In genomic region chr11:115766356-115766943, GRCm38 (mm10) we compare ENCODE assay signal across 8 mouse cellular contexts. TPM values are rescaled to one million over a fixed set of nuclear protein-coding genes. Genes with fewer than 3 reads are reported as not detected.
DNase-seq lines count a peak whose midpoint lies in the region; ATAC-seq and TF ChIP-seq lines count a peak whose summit lies in the region.

No protein-coding gene starts in this region.

- H3K4me2 ChIP-seq in forebrain, embryonic 13.5 days, result peak overlapping the region; percentile 75
- H3K4me2 ChIP-seq in intestine, embryonic 16.5 days (ENCODE audit: low read depth, low read length), result peak overlapping the region; percentile 82

- H3K27ac ChIP-seq in gastrocnemius, adult 2 months, result peak overlapping the region; percentile 100
- H3K27ac ChIP-seq in forebrain, embryonic 13.5 days, result peak overlapping the region; percentile 90; the same call in 1 of the 2 replicates
- peak overlapping the region; percentile 90 for H3K27ac ChIP-seq in intestine, embryonic 16.5 days (ENCODE audit: low read length)

- no peak for ATAC-seq in forebrain, embryonic 13.5 days
- no peak for ATAC-seq in intestine, embryonic 16.5 days
- no peak for ATAC-seq in monocyte, adult 5-6 weeks (replicated peaks; ENCODE audit: insufficient number of reproducible peaks, low FRiP score, low TSS enrichment, poor library complexity, severe bottlenecking)

- no peaks in the 10 kb centered on the region for H3K9me3 ChIP-seq in forebrain, embryonic 13.5 days (replicated peaks)
- no peaks in the 10 kb centered on the region for H3K9me3 ChIP-seq in intestine, embryonic 16.5 days (ENCODE audit: control insufficient read depth, low read length)

- no peaks in the 10 kb centered on the region for H3K27me3 ChIP-seq in forebrain, embryonic 13.5 days
- H3K27me3 ChIP-seq in intestine, embryonic 16.5 days (replicated peaks; ENCODE audit: control insufficient read depth, insufficient read depth, low read length), result no peaks in the 10 kb centered on the region
- H3K27me3 ChIP-seq in splenic B cell, adult 2 months (ENCODE audit: control insufficient read depth, insufficient read depth, low read length, poor library complexity, severe bottlenecking), result no peaks in the 10 kb centered on the region

- peak overlapping the region; percentile 92 for H3K9ac ChIP-seq in forebrain, embryonic 13.5 days
- peak overlapping the region; percentile 97 for H3K9ac ChIP-seq in intestine, embryonic 16.5 days (ENCODE audit: low read depth, low read length)

- H3K4me1 ChIP-seq in forebrain, embryonic 13.5 days, result peaks cover 31% of the 10 kb centered on the region
- peaks cover 13% of the 10 kb centered on the region for H3K4me1 ChIP-seq in intestine, embryonic 16.5 days (ENCODE audit: control insufficient read depth, insufficient read depth, low read length)

- 36% methylated on average over 13 of the region's 13 CpGs for WGBS in forebrain, embryonic 13.5 days
- WGBS in intestine, embryonic 16.5 days, result 36% methylated on average over 13 of the region's 13 CpGs

- peak; percentile 60 for DNase-seq in gastrocnemius, adult 2 months
- no peak for DNase-seq in gastrocnemius, postnatal 10 days
- DNase-seq in lung, adult 18-20 months, result peak; percentile 64 to 73
- DNase-seq in splenic B cell, adult 2 months (ENCODE audit: low read depth, low spot score), result peak; percentile 8
- DNase-seq in right cerebral cortex, postnatal 4 days, result no peak

- peak; percentile 16 for TF ChIP-seq CTCF in gastrocnemius, adult 2 months (IDR thresholded peaks at IDR 0.05)

- no peaks in the 10 kb centered on the region for H3K36me3 ChIP-seq in forebrain, embryonic 13.5 days (ENCODE audit: poor library complexity, severe bottlenecking)
- H3K36me3 ChIP-seq in intestine, embryonic 16.5 days (ENCODE audit: control insufficient read depth, insufficient read depth, low read length), result no peaks in the 10 kb centered on the region
- no peaks in the 10 kb centered on the region for H3K36me3 ChIP-seq in splenic B cell, adult 2 months (ENCODE audit: control insufficient read depth, insufficient read depth, low read length, poor library complexity, severe bottlenecking)

- intact Hi-C loops in gastrocnemius, adult 2 months (cut with DNase I), result no loop called here

- H3K4me3 ChIP-seq in gastrocnemius, adult 2 months, result peak overlapping the region; percentile 84
- peak overlapping the region; percentile 70 for H3K4me3 ChIP-seq in forebrain, embryonic 13.5 days
- H3K4me3 ChIP-seq in intestine, embryonic 16.5 days (ENCODE audit: low read length), result peak overlapping the region; percentile 92

RNA-seq across cellular contexts. Expression of gene Tmem94, which starts 1.2 kb away (rescaled TPM):
- total RNA-seq in gastrocnemius, adult 2 months (2021), result 10 to 100 TPM; 90.6 to 99.5 TPM
- 10 to 100 TPM; 55.6 to 60.0 TPM for total RNA-seq in gastrocnemius, postnatal 10 days (2021)
- polyA plus RNA-seq in forebrain, embryonic 13.5 days (2015; fragmentation: Nextera tagmentation; extraction: Ambion mirVana), result 28.0 and 29.5 TPM in 2 replicates
- 19.7 and 21.1 TPM in 2 replicates for polyA plus RNA-seq in intestine, embryonic 16.5 days (2015; fragmentation: Nextera tagmentation; extraction: Ambion mirVana)
- 10.8 to 33.1 TPM (median 10.9 TPM) in 3 replicates for total RNA-seq in monocyte, adult 5-6 weeks (2017)

RNA-seq across cellular contexts. Expression of gene Caskin2, which starts 47.0 kb away (rescaled TPM):
- 10 to 100 TPM; 14.5 to 19.2 TPM for total RNA-seq in gastrocnemius, adult 2 months (2021)
- total RNA-seq in gastrocnemius, postnatal 10 days (2021), result 10 to 100 TPM; 16.8 to 22.7 TPM
- polyA plus RNA-seq in forebrain, embryonic 13.5 days (2015; fragmentation: Nextera tagmentation; extraction: Ambion mirVana), result 10.7 and 13.3 TPM in 2 replicates
- polyA plus RNA-seq in intestine, embryonic 16.5 days (2015; fragmentation: Nextera tagmentation; extraction: Ambion mirVana), result 11.2 and 11.7 TPM in 2 replicates
- total RNA-seq in monocyte, adult 5-6 weeks (2017), result 0.19 to 5.1 TPM (median 0.78 TPM) in 3 replicates

RNA-seq across cellular contexts. Expression of gene Tsen54, which starts 48.1 kb away (rescaled TPM):
- total RNA-seq in gastrocnemius, adult 2 months (2021), result 1 to 10 TPM; 6.2 to 6.9 TPM
- 10 to 100 TPM; 10.3 to 11.1 TPM for total RNA-seq in gastrocnemius, postnatal 10 days (2021)
- 23.2 and 23.9 TPM in 2 replicates for polyA plus RNA-seq in forebrain, embryonic 13.5 days (2015; fragmentation: Nextera tagmentation; extraction: Ambion mirVana)
- polyA plus RNA-seq in intestine, embryonic 16.5 days (2015; fragmentation: Nextera tagmentation; extraction: Ambion mirVana), result 34.2 and 37.7 TPM in 2 replicates
- 6.3 to 11.7 TPM (median 7.3 TPM) in 3 replicates for total RNA-seq in monocyte, adult 5-6 weeks (2017)

RNA-seq across cellular contexts. Expression of gene Llgl2, which starts 57.4 kb away (rescaled TPM):
- 1 to 10 TPM; 8.3 to 9.8 TPM for total RNA-seq in gastrocnemius, adult 2 months (2021)
- 10 to 100 TPM; 16.5 to 17.4 TPM for total RNA-seq in gastrocnemius, postnatal 10 days (2021)
- 0.68 and 1.2 TPM in 2 replicates for polyA plus RNA-seq in forebrain, embryonic 13.5 days (2015; fragmentation: Nextera tagmentation; extraction: Ambion mirVana)
- polyA plus RNA-seq in intestine, embryonic 16.5 days (2015; fragmentation: Nextera tagmentation; extraction: Ambion mirVana), result 102 and 107 TPM in 2 replicates
- total RNA-seq in monocyte, adult 5-6 weeks (2017), result 10.4 to 25.9 TPM (median 10.7 TPM) in 3 replicates

RNA-seq across cellular contexts. Expression of gene Grb2, which starts 58.1 kb away (rescaled TPM):
- total RNA-seq in gastrocnemius, adult 2 months (2021), result 10 to 100 TPM; 60.3 to 74.7 TPM
- 10 to 100 TPM; 93.7 to 95.9 TPM for total RNA-seq in gastrocnemius, postnatal 10 days (2021)
- polyA plus RNA-seq in forebrain, embryonic 13.5 days (2015; fragmentation: Nextera tagmentation; extraction: Ambion mirVana), result 137 and 139 TPM in 2 replicates
- 67.1 and 73.1 TPM in 2 replicates for polyA plus RNA-seq in intestine, embryonic 16.5 days (2015; fragmentation: Nextera tagmentation; extraction: Ambion mirVana)
- 28.1 to 56.7 TPM (median 47.2 TPM) in 3 replicates for total RNA-seq in monocyte, adult 5-6 weeks (2017)

Comparison
In these comparisons a context has a peak if more than half of its experiments do, and no peak if none do; other contexts are left out.
1. DNase-seq: peak in gastrocnemius, adult 2 months (single experiment), lung, adult 18-20 months (2 of 2) and splenic B cell, adult 2 months (single experiment); none in gastrocnemius, postnatal 10 days (single experiment) and right cerebral cortex, postnatal 4 days (single experiment).
2. Peak in every context shown above with its lines, with median percentiles within 50 percentile points of each other: H3K27ac ChIP-seq and H3K4me3 ChIP-seq.